Mouse (Mus musculus) MEL (cell line): ENCODE measurements around the gene Cnst. TPM values are rescaled to one million over a fixed set of nuclear protein-coding genes. Genes with fewer than 3 reads are reported as not detected.

ENCODE experiments used
- DNase-seq: peaks from one replicate; pipeline ENCODE4 v3.0.0; 2011; ENCODE audit warnings: low read depth, low spot score
- H3K27ac ChIP-seq: 2 replicates; pipeline ENCODE4 v1.5.1; 2012; ENCODE audit warnings: low read depth, mild to moderate bottlenecking, control low read depth, low read length, moderate library complexity; ENCODE audit not compliant: control insufficient read depth
- H3K27me3 ChIP-seq, 2 experiments: fragments of 150-350 bp in 1 of 2; sonication (generic) in 1 of 2; 2 replicates each; pipeline ENCODE4 v1.6.1; 2012; ENCODE audit warnings: low read length in 2 of 2, mild to moderate bottlenecking in 2 of 2, improper control_type of control experiment in 1 of 2, moderate library complexity in 1 of 2; ENCODE audit not compliant: insufficient read depth in 2 of 2, control insufficient read depth in 1 of 2
- H3K36me3 ChIP-seq, 2 experiments: 2 replicates each; pipeline ENCODE4 v1.6.1; 2012 to 2014; ENCODE audit warnings: low read length in 2 of 2, improper control_type of control experiment in 1 of 2, inconsistent platforms in 1 of 2, mild to moderate bottlenecking in 1 of 2; ENCODE audit not compliant: insufficient read depth in 2 of 2, control insufficient read depth in 1 of 2
- H3K4me1 ChIP-seq, 2 experiments: fragments of 150-350 bp in 1 of 2; sonication (generic) in 1 of 2; 2 replicates each; pipeline ENCODE4 v1.6.1; 2012; ENCODE audit warnings: low read length in 2 of 2, improper control_type of control experiment in 1 of 2, mild to moderate bottlenecking in 1 of 2; ENCODE audit not compliant: insufficient read depth in 2 of 2, control insufficient read depth in 1 of 2
- H3K4me3 ChIP-seq, 2 experiments: fragments of 150-350 bp in 1 of 2; sonication (generic) in 1 of 2; 2 replicates each; pipeline ENCODE4 v1.5.1; 2012; ENCODE audit warnings: low read depth in 2 of 2, low read length in 2 of 2, mild to moderate bottlenecking in 2 of 2, moderate library complexity in 2 of 2, control low read depth in 1 of 2, improper control_type of control experiment in 1 of 2; ENCODE audit not compliant: control insufficient read depth in 1 of 2, insufficient read depth in 1 of 2
- H3K79me2 ChIP-seq: 2 replicates; pipeline ENCODE4 v1.6.1; 2012; ENCODE audit warnings: mild to moderate bottlenecking, low read length, moderate library complexity; ENCODE audit not compliant: control insufficient read depth, poor library complexity, insufficient read depth
- H3K9ac ChIP-seq: 2 replicates; pipeline ENCODE4 v1.6.1; 2012; ENCODE audit warnings: low read depth, mild to moderate bottlenecking, control low read depth, low read length, moderate library complexity; ENCODE audit not compliant: control insufficient read depth, poor library complexity, severe bottlenecking
- H3K9me3 ChIP-seq: fragments of 150-350 bp; sonication (generic); replicated peaks from 2 replicates; pipeline ENCODE4 v1.6.1; 2012; ENCODE audit warnings: mild to moderate bottlenecking, low read length, improper control_type of control experiment, moderate library complexity; ENCODE audit not compliant: insufficient read depth
- BHLHE40 ChIP-seq: IDR thresholded peaks from 2 replicates; pipeline ENCODE4 v1.6.1; 2012; ENCODE audit warnings: low read depth, mild to moderate bottlenecking, inconsistent platforms, low read length, improper control_type of control experiment, borderline replicate concordance
- CHD1 ChIP-seq: IDR thresholded peaks from 2 replicates; pipeline ENCODE4 v1.6.1; 2012; ENCODE audit warnings: low read depth, mild to moderate bottlenecking, inconsistent platforms, low read length, improper control_type of control experiment
- CHD2 ChIP-seq: IDR thresholded peaks from 2 replicates; pipeline ENCODE4 v1.6.1; 2011; ENCODE audit warnings: low read length, improper control_type of control experiment
- CTCF ChIP-seq, 3 experiments: IDR thresholded peaks in 2 of 3; conservative IDR thresholded peaks in 1 of 3; 2 replicates each; pipeline ENCODE4 v1.5.1; 2011 to 2012; ENCODE audit warnings: low read length in 3 of 3, low read depth in 2 of 3, mild to moderate bottlenecking in 2 of 3, improper control_type of control experiment in 1 of 3, inconsistent platforms in 1 of 3, mixed read lengths in 1 of 3, moderate library complexity in 1 of 3; ENCODE audit not compliant: control insufficient read depth in 1 of 3, insufficient read depth in 1 of 3, poor library complexity in 1 of 3, severe bottlenecking in 1 of 3
- ELF1 ChIP-seq: IDR thresholded peaks from 2 replicates; pipeline ENCODE4 v1.6.1; 2014; ENCODE audit warnings: low read depth, mild to moderate bottlenecking, inconsistent platforms, low read length, improper control_type of control experiment, moderate library complexity
- EP300 ChIP-seq, 2 experiments: IDR thresholded peaks; 2 replicates each; pipeline ENCODE4 v1.6.1; 2011; ENCODE audit warnings: improper control_type of control experiment in 2 of 2, low read length in 2 of 2, low read depth in 1 of 2, mild to moderate bottlenecking in 1 of 2
- ETS1 ChIP-seq: IDR thresholded peaks from 2 replicates; pipeline ENCODE4 v1.6.1; 2012; ENCODE audit warnings: low read depth, mild to moderate bottlenecking, inconsistent platforms, low read length, improper control_type of control experiment, moderate library complexity
- GABPA ChIP-seq: IDR thresholded peaks from 2 replicates; pipeline ENCODE4 v1.6.1; 2012; ENCODE audit warnings: low read depth, mild to moderate bottlenecking, inconsistent platforms, low read length, improper control_type of control experiment, moderate library complexity
- GATA1 ChIP-seq: IDR thresholded peaks from 2 replicates; pipeline ENCODE4 v1.6.1; 2011; ENCODE audit warnings: low read depth, low read length, improper control_type of control experiment
- HCFC1 ChIP-seq: IDR thresholded peaks from 2 replicates; pipeline ENCODE4 v1.6.1; 2012; ENCODE audit warnings: low read depth, mild to moderate bottlenecking, inconsistent platforms, low read length, improper control_type of control experiment, moderate library complexity
- JUND ChIP-seq: IDR thresholded peaks from 2 replicates; pipeline ENCODE4 v1.6.1; 2011; ENCODE audit warnings: low read depth, mild to moderate bottlenecking, improper control_type of control experiment, low read length
- KAT2A ChIP-seq: conservative IDR thresholded peaks from 2 replicates; pipeline ENCODE4 v1.6.1; 2012; ENCODE audit warnings: low read depth, low read length, improper control_type of control experiment, inconsistent platforms
- MAFK ChIP-seq: IDR thresholded peaks from 2 replicates; pipeline ENCODE4 v1.6.1; 2011; ENCODE audit warnings: low read depth, mild to moderate bottlenecking, low read length, improper control_type of control experiment, borderline replicate concordance
- MAX ChIP-seq: IDR thresholded peaks from 2 replicates; pipeline ENCODE4 v1.6.1; 2011; ENCODE audit warnings: low read length, improper control_type of control experiment
- MAZ ChIP-seq: IDR thresholded peaks from 2 replicates; pipeline ENCODE4 v1.6.1; 2012; ENCODE audit warnings: low read depth, mild to moderate bottlenecking, inconsistent platforms, low read length, improper control_type of control experiment
- MEF2A ChIP-seq: IDR thresholded peaks from 2 replicates; pipeline ENCODE4 v1.6.1; 2014; ENCODE audit warnings: low read depth, mild to moderate bottlenecking, inconsistent platforms, low read length, improper control_type of control experiment; ENCODE audit not compliant: poor library complexity, insufficient replicate concordance, severe bottlenecking; ENCODE audit errors: extremely low read depth
- MXI1 ChIP-seq: IDR thresholded peaks from 2 replicates; pipeline ENCODE4 v1.6.1; 2011; ENCODE audit warnings: mild to moderate bottlenecking, low read depth, low read length, improper control_type of control experiment
- MYB ChIP-seq: IDR thresholded peaks from 2 replicates; pipeline ENCODE4 v1.6.1; 2011; ENCODE audit warnings: mild to moderate bottlenecking, low read depth, low read length, improper control_type of control experiment
- NELFE ChIP-seq: IDR thresholded peaks from 2 replicates; pipeline ENCODE4 v1.6.1; 2011; ENCODE audit warnings: low read depth, low read length, improper control_type of control experiment
- NRF1 ChIP-seq: IDR thresholded peaks from 2 replicates; pipeline ENCODE4 v1.6.1; 2014; ENCODE audit warnings: low read depth, mild to moderate bottlenecking, inconsistent platforms, low read length, improper control_type of control experiment, moderate library complexity; ENCODE audit not compliant: poor library complexity, insufficient read depth, severe bottlenecking
- POLR2A ChIP-seq, 2 experiments: IDR thresholded peaks; 2 replicates each; pipeline ENCODE4 v1.6.1; 2011 to 2012; ENCODE audit warnings: low read length in 2 of 2, mild to moderate bottlenecking in 2 of 2, control low read depth in 1 of 2, improper control_type of control experiment in 1 of 2, low read depth in 1 of 2, moderate library complexity in 1 of 2; ENCODE audit not compliant: control insufficient read depth in 1 of 2, insufficient read depth in 1 of 2, poor library complexity in 1 of 2
- POLR2AphosphoS5 ChIP-seq: IDR thresholded peaks from 2 replicates; pipeline ENCODE4 v1.6.1; 2012; ENCODE audit warnings: low read depth, borderline replicate concordance, mild to moderate bottlenecking, inconsistent platforms, low read length, moderate library complexity, mixed read lengths
- RAD21 ChIP-seq: IDR thresholded peaks from 2 replicates; pipeline ENCODE4 v1.6.1; 2011; ENCODE audit warnings: mild to moderate bottlenecking, low read depth, low read length, improper control_type of control experiment
- RCOR1 ChIP-seq: IDR thresholded peaks from 2 replicates; pipeline ENCODE4 v1.6.1; 2012; ENCODE audit warnings: low read depth, mild to moderate bottlenecking, inconsistent platforms, low read length, improper control_type of control experiment
- SIN3A ChIP-seq: IDR thresholded peaks from 2 replicates; pipeline ENCODE4 v1.6.1; 2012; ENCODE audit warnings: low read length, improper control_type of control experiment, inconsistent platforms
- SMC3 ChIP-seq: IDR thresholded peaks from 2 replicates; pipeline ENCODE4 v1.6.1; 2011; ENCODE audit warnings: low read depth, low read length, improper control_type of control experiment
- TBP ChIP-seq: IDR thresholded peaks from 2 replicates; pipeline ENCODE4 v1.8.0; 2011; ENCODE audit warnings: low read depth, low read length, improper control_type of control experiment
- TCF12 ChIP-seq: IDR thresholded peaks from 2 replicates; pipeline ENCODE4 v1.6.1; 2014; ENCODE audit warnings: low read depth, mild to moderate bottlenecking, inconsistent platforms, low read length, improper control_type of control experiment, moderate library complexity
- UBTF ChIP-seq: IDR thresholded peaks from 2 replicates; pipeline ENCODE4 v1.6.1; 2012; ENCODE audit warnings: low read depth, mild to moderate bottlenecking, inconsistent platforms, low read length, improper control_type of control experiment, moderate library complexity, borderline replicate concordance; ENCODE audit not compliant: insufficient read depth
- USF2 ChIP-seq, 2 experiments: IDR thresholded peaks; 2 replicates each; pipeline ENCODE4 v1.6.1; 2011 to 2012; ENCODE audit warnings: improper control_type of control experiment in 2 of 2, low read length in 2 of 2, borderline replicate concordance in 1 of 2, inconsistent platforms in 1 of 2, low read depth in 1 of 2, mild to moderate bottlenecking in 1 of 2; ENCODE audit not compliant: insufficient read depth in 1 of 2
- ZC3H11A ChIP-seq: IDR thresholded peaks from 2 replicates; pipeline ENCODE4 v1.6.1; 2012; ENCODE audit warnings: low read depth, mild to moderate bottlenecking, inconsistent platforms, low read length, improper control_type of control experiment
- ZKSCAN1 ChIP-seq: IDR thresholded peaks from 2 replicates; pipeline ENCODE4 v1.6.1; 2012; ENCODE audit warnings: low read depth, mild to moderate bottlenecking, inconsistent platforms, low read length, improper control_type of control experiment, moderate library complexity
- ZMIZ1 ChIP-seq: IDR thresholded peaks from 2 replicates; pipeline ENCODE4 v1.6.1; 2012; ENCODE audit warnings: low read depth, mild to moderate bottlenecking, inconsistent platforms, low read length, improper control_type of control experiment, moderate library complexity
- ZNF384 ChIP-seq: IDR thresholded peaks from 2 replicates; pipeline ENCODE4 v1.6.1; 2012; ENCODE audit warnings: low read depth, mild to moderate bottlenecking, inconsistent platforms, low read length, improper control_type of control experiment
- polyA plus RNA-seq, 2 experiments: library from polyadenylated mRNA; stranded (reverse) in 1 of 2; unstranded in 1 of 2; fragments of >175 nt in 1 of 2; fragments of >200 nt in 1 of 2; gene quantifications; 2 replicates each; pipeline versions ENCODE4 v1.2.1 to v1.2.4; 2012; ENCODE audit warnings: low replicate concordance in 2 of 2, low read depth in 1 of 2; ENCODE audit not compliant: insufficient read length in 2 of 2, insufficient read depth in 1 of 2, missing spikeins in 1 of 2
- total RNA-seq: library from RNA; depleted of rRNA; stranded (reverse); fragments of 300-350 nt; gene quantifications from 2 replicates; pipeline ENCODE4 v1.2.3, GENCODE M21; 2012

Cnst gene
- total and polyA plus RNA-seq, 3 experiments: 10.4 to 12.1 TPM; not detected in 1

DNA sequence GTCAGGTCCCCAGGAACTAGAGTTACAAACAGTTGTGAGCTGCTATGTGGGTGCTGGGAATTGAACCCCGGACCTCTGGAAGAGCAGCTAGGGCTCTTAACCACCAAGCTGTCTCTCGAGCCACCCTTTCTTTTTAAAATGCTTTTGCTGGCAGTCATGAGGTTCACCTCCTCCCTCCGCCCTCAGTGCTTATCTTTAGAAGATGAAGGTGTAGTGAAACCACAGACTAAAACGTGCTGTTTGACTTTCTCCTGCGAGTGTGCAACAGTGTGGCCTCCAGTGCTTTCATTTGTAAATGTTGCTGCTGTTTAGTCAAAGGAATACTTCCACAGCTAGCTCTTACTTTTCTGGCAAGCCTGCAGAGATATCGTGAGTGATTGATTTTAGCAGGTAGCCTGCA is 32.5 kb downstream of the Cnst start (continued):
- TF ChIP-seq TCF12 (peak; percentile 62), ZKSCAN1 (no peak), BHLHE40 (peak; percentile 95), TBP (peak; percentile 93), MXI1 (peak; percentile 84), GABPA (no peak), MAZ (peak; percentile 87), UBTF (no peak)

DNA sequence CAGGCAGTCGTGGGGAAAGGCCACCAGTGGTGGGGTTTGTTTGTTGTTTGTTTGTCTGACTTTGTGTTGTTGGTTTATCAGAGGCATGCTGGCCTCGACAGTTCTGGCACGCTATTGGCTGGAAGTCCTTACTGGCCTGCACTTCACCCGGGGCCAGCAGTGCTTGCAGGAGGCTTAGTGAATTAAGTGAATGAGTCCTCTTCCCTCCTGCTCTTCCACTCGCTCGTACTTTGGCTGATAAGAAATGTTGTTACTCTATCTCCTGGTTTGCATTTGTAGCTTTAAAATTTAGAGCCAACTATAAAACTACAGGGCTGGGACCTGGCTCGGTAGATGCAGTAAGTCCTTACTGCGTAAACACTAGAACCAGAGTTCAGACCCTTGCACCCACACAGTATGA is 34.0 kb downstream of the Cnst start:
- Histone ChIP-seq H3K9me3 (no peaks in the 10 kb centered on the region), H3K36me3 (peaks cover 0 to 65% of the 10 kb centered on the region in 2 experiments; a peak in 2 of 4 replicates), H3K27ac (peak overlapping the region; percentile 84), H3K4me3 (peak overlapping the region; percentile 23 to 50), H3K4me1 (peaks cover 47 to 63% of the 10 kb centered on the region in 2 experiments), H3K79me2 (no peaks in the 10 kb centered on the region), H3K9ac (peak overlapping the region; percentile 35), H3K27me3 (no peaks in the 10 kb centered on the region)
- peak; percentile 70 for DNase-seq
- TF ChIP-seq ZKSCAN1 (peak; percentile 35; the same call in 1 of the 2 replicates), SIN3A (peak; percentile 45; the same call in 1 of the 2 replicates), ZNF384 (no peak), POLR2A (IDR thresholded peaks at IDR 0.05; ENCODE audit: control insufficient read depth in 1 of 2, insufficient read depth in 1 of 2, low read depth in 1 of 2, low read length in 2 of 2, poor library complexity in 1 of 2) (no peak), KAT2A (no peak), NELFE (no peak), GATA1 (peak; percentile 56), MAZ (no peak), SMC3 (no peak), MAX (peak; percentile 41; the same call in 1 of the 2 replicates), USF2 (IDR thresholded peaks at IDR 0.05; ENCODE audit: borderline replicate concordance in 1 of 2, insufficient read depth in 1 of 2, low read depth in 1 of 2, low read length in 2 of 2) (no peak), RCOR1 (no peak), POLR2AphosphoS5 (no peak), GABPA (no peak), TBP (0 out of 2 replicates have a peak, but pooled peaks have one; percentile 23), CHD1 (no peak), JUND (no peak), CHD2 (no peak), HCFC1 (no peak), ZC3H11A (no peak), RAD21 (no peak), MAFK (no peak), EP300 (IDR thresholded peaks at IDR 0.05; ENCODE audit: low read depth in 1 of 2, low read length in 2 of 2) (peak in 1 of 2 experiments; percentile 41; a peak in 3 of 4 replicates), ELF1 (0 out of 2 replicates have a peak, but pooled peaks have one; percentile 15), ZMIZ1 (no peak), NRF1 (no peak), CTCF (IDR thresholded peaks at IDR 0.05 in 2 of 3, conservative IDR thresholded peaks at IDR 0.05 in 1 of 3; ENCODE audit: control insufficient read depth in 1 of 3, insufficient read depth in 1 of 3, low read depth in 2 of 3, low read length in 3 of 3, poor library complexity in 1 of 3, severe bottlenecking in 1 of 3) (no peak), MEF2A (no peak), MYB (0 out of 2 replicates have a peak, but pooled peaks have one; percentile 15), TCF12 (peak; percentile 49; the same call in 1 of the 2 replicates), ETS1 (peak; percentile 30; the same call in 1 of the 2 replicates)
